Mouse (Mus musculus) limb, embryonic 13.5 days (tissue): ENCODE data around the gene Upb1. TPM values are rescaled to one million over a fixed set of nuclear protein-coding genes. Genes with fewer than 3 reads are reported as not detected.
A peak's percentile ranks its signal among the peaks of the same experiment; 100 is the strongest.
"Not testable (repeated sequence)": the region's sequence is repeated elsewhere in the genome, so short reads cannot be mapped to it uniquely, and the experiment has no call there.

Experiments used
- ATAC-seq: fragments of 200-750 bp; cut with Nextera tagmentation; 2 replicates; pipeline ENCODE4 v1.8.0; 2017; ENCODE audit warnings: low read depth, moderate number of reproducible peaks, moderate TSS enrichment; ENCODE audit not compliant: low FRiP score
- H3K27ac ChIP-seq: fragments of 300-500 bp; sonication (generic); 2 replicates; pipeline ENCODE4 v1.5.1; 2015; ENCODE audit warnings: inconsistent platforms, mild to moderate bottlenecking, moderate library complexity
- H3K27me3 ChIP-seq: fragments of 300-500 bp; sonication (generic); 2 replicates; pipeline ENCODE4 v1.6.1; 2015; ENCODE audit warnings: mild to moderate bottlenecking, inconsistent platforms
- H3K36me3 ChIP-seq: fragments of 300-500 bp; sonication (generic); 2 replicates; pipeline ENCODE4 v1.6.1; 2015; ENCODE audit warnings: inconsistent platforms, mild to moderate bottlenecking, moderate library complexity
- H3K4me1 ChIP-seq: fragments of 300-500 bp; sonication (generic); 2 replicates; pipeline ENCODE4 v1.6.1; 2015; ENCODE audit warnings: inconsistent platforms
- H3K4me2 ChIP-seq: fragments of 300-500 bp; sonication (generic); replicated peaks from 2 replicates; pipeline ENCODE4 v1.6.1; 2015; ENCODE audit warnings: inconsistent platforms, mild to moderate bottlenecking, moderate library complexity
- H3K4me3 ChIP-seq: fragments of 300-500 bp; sonication (generic); 2 replicates; pipeline ENCODE4 v1.5.1; 2015; ENCODE audit warnings: moderate library complexity, mild to moderate bottlenecking, inconsistent platforms
- H3K9ac ChIP-seq: fragments of 300-500 bp; sonication (generic); 2 replicates; pipeline ENCODE4 v1.6.1; 2015; ENCODE audit warnings: mild to moderate bottlenecking, inconsistent platforms
- H3K9me3 ChIP-seq: fragments of 300-500 bp; sonication (generic); 2 replicates; pipeline ENCODE4 v1.6.1; 2016; ENCODE audit warnings: inconsistent platforms
- WGBS: fragments of 180-500 bp; shearing (Covaris S2); methylation state at CpG from one replicate; pipeline ENCODE4 v1.1.7; 2015; 5-methylcytosine and 5-hydroxymethylcytosine counted together
- polyA plus RNA-seq: library from polyadenylated mRNA; unstranded; fragments of >200 nt; fragmentation: Nextera tagmentation; extraction: Ambion mirVana; gene quantifications from 2 replicates; pipeline ENCODE4 v1.2.1, GENCODE M21; 2015

Gene Upb1
- polyA plus RNA-seq, 1 experiment from 2014 or later, result 0.67 TPM

- Histone ChIP-seq H3K36me3 (no peaks in the 10 kb centered on the region), H3K4me1 (no peaks in the 10 kb centered on the region; the same call in 1 of the 2 replicates), H3K9me3 (no peaks in the 10 kb centered on the region), H3K4me3 (no peak overlapping the region), H3K4me2 (no peak overlapping the region), H3K9ac (no peak overlapping the region), H3K27me3 (no peaks in the 10 kb centered on the region), H3K27ac (no peak overlapping the region)
- no peak for ATAC-seq
- 87% methylated on average over 8 of the region's 8 CpGs for WGBS
Measured at GRCm38 (mm10) chr10:75405916-75406315, 5.0 kb downstream of the Upb1 start.

GRCm38 (mm10) chr10:75406755-75407154, 5.8 kb downstream of the Upb1 start:
- peak; percentile 36; the same call in 1 of the 2 replicates for ATAC-seq
- Histone ChIP-seq H3K4me1 (peaks cover 3% of the 10 kb centered on the region; the same call in 1 of the 2 replicates), H3K9me3 (no peaks in the 10 kb centered on the region), H3K27me3 (no peaks in the 10 kb centered on the region), H3K4me2 (peak overlapping the region; percentile 48), H3K4me3 (peak overlapping the region; percentile 19; the same call in 1 of the 2 replicates), H3K27ac (no peak overlapping the region), H3K9ac (no peak overlapping the region), H3K36me3 (no peaks in the 10 kb centered on the region)
- 41% methylated on average over 13 of the region's 13 CpGs for WGBS

- Histone ChIP-seq H3K9me3 (no peaks in the 10 kb centered on the region), H3K27me3 (no peaks in the 10 kb centered on the region), H3K4me3 (no peak overlapping the region), H3K27ac (no peak overlapping the region), H3K36me3 (no peaks in the 10 kb centered on the region), H3K4me2 (no peak overlapping the region), H3K9ac (no peak overlapping the region), H3K4me1 (peaks cover 3% of the 10 kb centered on the region; the same call in 1 of the 2 replicates)
- WGBS, result 81% methylated on average over 4 of the region's 4 CpGs
- no peak for ATAC-seq
Measured at GRCm38 (mm10) chr10:75407741-75408140, 6.8 kb downstream of the Upb1 start.

- not testable (repeated sequence) for H3K4me1 ChIP-seq, H3K27me3 ChIP-seq, ATAC-seq, H3K36me3 ChIP-seq, H3K4me3 ChIP-seq, H3K4me2 ChIP-seq, H3K9me3 ChIP-seq, H3K9ac ChIP-seq, H3K27ac ChIP-seq
- WGBS, result 42% methylated on average over 10 of the region's 10 CpGs
Measured at GRCm38 (mm10) chr10:75411343-75412113, 10.6 kb downstream of the Upb1 start.

- no peak overlapping the region for H3K4me2 ChIP-seq
- no peak for ATAC-seq
- H3K36me3 ChIP-seq, result no peaks in the 10 kb centered on the region
- 0 out of 2 replicates have a peak, but pooled peaks cover 3% of the 10 kb centered on the region for H3K4me1 ChIP-seq
- no peak overlapping the region for H3K9ac ChIP-seq
- H3K9me3 ChIP-seq, result no peaks in the 10 kb centered on the region
- no peaks in the 10 kb centered on the region for H3K27me3 ChIP-seq
- H3K4me3 ChIP-seq, result no peak overlapping the region
- H3K27ac ChIP-seq, result no peak overlapping the region
- WGBS, result 73% methylated on average over 27 of the region's 27 CpGs
Measured at GRCm38 (mm10) chr10:75412114-75413103, 11.5 kb downstream of the Upb1 start.

- 75% methylated on average over 7 of the region's 7 CpGs for WGBS
- ATAC-seq, result no peak
- no peaks in the 10 kb centered on the region for H3K27me3 ChIP-seq
- H3K27ac ChIP-seq, result no peak overlapping the region
- H3K9me3 ChIP-seq, result no peaks in the 10 kb centered on the region
- H3K9ac ChIP-seq, result no peak overlapping the region
- H3K4me2 ChIP-seq, result no peak overlapping the region
- H3K36me3 ChIP-seq, result no peaks in the 10 kb centered on the region
- H3K4me1 ChIP-seq, result 0 out of 2 replicates have a peak, but pooled peaks cover 3% of the 10 kb centered on the region
- H3K4me3 ChIP-seq, result no peak overlapping the region
Measured at GRCm38 (mm10) chr10:75414925-75415324, 14.0 kb downstream of the Upb1 start.

- no peak overlapping the region for H3K4me3 ChIP-seq
- H3K27ac ChIP-seq, result no peak overlapping the region
- H3K4me1 ChIP-seq, result no peaks in the 10 kb centered on the region
- WGBS, result 93% methylated on average over 8 of the region's 8 CpGs
- ATAC-seq, result no peak
- H3K9me3 ChIP-seq, result no peaks in the 10 kb centered on the region
- H3K27me3 ChIP-seq, result no peaks in the 10 kb centered on the region
- H3K36me3 ChIP-seq, result no peaks in the 10 kb centered on the region
- no peak overlapping the region for H3K4me2 ChIP-seq
- no peak overlapping the region for H3K9ac ChIP-seq
Measured at GRCm38 (mm10) chr10:75417363-75418042, 16.6 kb downstream of the Upb1 start.

GRCm38 (mm10) chr10:75418747-75419146, 17.8 kb downstream of the Upb1 start:
- Histone ChIP-seq H3K4me2 (no peak overlapping the region), H3K36me3 (no peaks in the 10 kb centered on the region), H3K9ac (no peak overlapping the region), H3K27ac (no peak overlapping the region), H3K4me1 (no peaks in the 10 kb centered on the region), H3K4me3 (no peak overlapping the region), H3K27me3 (no peaks in the 10 kb centered on the region), H3K9me3 (no peaks in the 10 kb centered on the region)
- 63% methylated on average over 4 of the region's 4 CpGs for WGBS
- no peak for ATAC-seq

GRCm38 (mm10) chr10:75424498-75424901, 23.6 kb downstream of the Upb1 start:
- no peaks in the 10 kb centered on the region for H3K36me3 ChIP-seq
- no peak overlapping the region for H3K4me3 ChIP-seq
- no peaks in the 10 kb centered on the region for H3K4me1 ChIP-seq
- H3K27me3 ChIP-seq, result no peaks in the 10 kb centered on the region
- no peak overlapping the region for H3K27ac ChIP-seq
- 90% methylated on average over 10 of the region's 10 CpGs for WGBS
- no peak overlapping the region for H3K4me2 ChIP-seq
- H3K9me3 ChIP-seq, result no peaks in the 10 kb centered on the region
- H3K9ac ChIP-seq, result no peak overlapping the region
- no peak for ATAC-seq

GRCm38 (mm10) chr10:75428049-75429003, 27.4 kb downstream of the Upb1 start:
- Histone ChIP-seq H3K27ac (no peak overlapping the region), H3K9ac (no peak overlapping the region), H3K4me2 (no peak overlapping the region), H3K4me3 (no peak overlapping the region), H3K36me3 (no peaks in the 10 kb centered on the region), H3K4me1 (no peaks in the 10 kb centered on the region), H3K9me3 (peaks cover 3% of the 10 kb centered on the region; the same call in 1 of the 2 replicates), H3K27me3 (no peaks in the 10 kb centered on the region)
- ATAC-seq, result no peak
- WGBS, result 88% methylated on average over 13 of the region's 13 CpGs

GRCm38 (mm10) chr10:75429004-75429380, 28.1 kb downstream of the Upb1 start:
- 86% methylated on average over 6 of the region's 6 CpGs for WGBS

More at GRCm38 (mm10) chr10:75429004-75429380, 28.1 kb downstream of the Upb1 start:
- no peak overlapping the region for H3K27ac ChIP-seq
- H3K4me3 ChIP-seq, result no peak overlapping the region
- peaks cover 3% of the 10 kb centered on the region; the same call in 1 of the 2 replicates for H3K9me3 ChIP-seq
- no peak overlapping the region for H3K9ac ChIP-seq
- H3K36me3 ChIP-seq, result no peaks in the 10 kb centered on the region
- no peak for ATAC-seq
- H3K4me2 ChIP-seq, result no peak overlapping the region
- H3K4me1 ChIP-seq, result no peaks in the 10 kb centered on the region
- H3K27me3 ChIP-seq, result no peaks in the 10 kb centered on the region
